Mouse (Mus musculus): ENCODE measurements around the gene Ttc7b. TPM values are rescaled to one million over a fixed set of nuclear protein-coding genes. Genes with fewer than 3 reads are reported as not detected.

Gene Ttc7b
- total and polyA plus RNA-seq, 3 experiments, result 71.6 to 84.4 (median 82.0) TPM

DNA sequence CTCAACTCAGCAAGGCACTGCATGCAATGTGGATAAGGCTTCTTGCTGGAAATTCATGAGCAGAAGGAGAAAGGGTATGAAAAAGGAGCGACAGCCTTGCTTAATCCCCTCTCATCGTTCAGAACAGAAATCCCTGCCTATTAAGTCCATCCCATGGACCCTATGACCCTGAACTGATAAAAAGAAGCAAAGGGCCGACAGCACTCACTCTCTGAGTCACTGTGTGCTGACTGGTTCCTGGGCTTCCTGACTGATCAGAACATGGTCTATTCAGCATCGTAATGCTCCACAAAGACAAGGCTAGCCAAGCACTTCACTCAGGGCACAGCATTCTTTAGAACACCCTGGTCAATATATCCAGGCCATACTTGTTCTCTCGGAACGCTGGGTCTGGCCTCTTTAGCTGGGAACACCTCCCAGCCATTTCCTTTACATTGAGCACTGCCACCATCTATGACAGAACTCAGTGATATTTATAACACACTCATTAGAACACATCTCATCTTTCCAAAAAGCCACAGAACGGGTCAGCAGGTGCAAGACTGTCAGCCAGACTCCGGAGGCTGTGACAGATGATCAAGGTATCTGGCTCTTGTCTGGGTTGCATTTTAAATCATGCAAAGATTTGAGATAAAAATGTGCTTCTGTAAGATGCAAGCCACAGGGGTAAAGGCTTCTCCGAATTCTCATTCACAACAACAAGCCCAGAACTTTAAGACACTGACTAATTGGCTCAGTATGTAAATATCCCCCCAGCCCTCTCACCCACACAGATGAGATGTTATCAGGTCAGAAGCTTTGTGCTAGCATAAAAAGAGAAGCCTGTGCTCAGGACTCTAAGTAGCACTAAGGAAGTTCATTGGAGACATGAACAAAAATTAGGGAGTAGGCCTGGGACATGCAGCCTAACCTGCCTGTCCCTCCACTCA lies 100.4 kb downstream of the Ttc7b start:
- no peak for DNase-seq
- peak overlapping the region; percentile 53 for H3K27ac ChIP-seq
- no peaks in the 10 kb centered on the region for H3K79me2 ChIP-seq (replicated peaks; ENCODE audit: control insufficient read depth, insufficient read depth, low read length)
- peaks cover 10% of the 10 kb centered on the region for H3K4me1 ChIP-seq (ENCODE audit: control insufficient read depth, insufficient read depth, low read length)
- no peaks in the 10 kb centered on the region for H3K27me3 ChIP-seq (ENCODE audit: control insufficient read depth, insufficient read depth, low read length)
- H3K9ac ChIP-seq (ENCODE audit: low read depth, low read length), result no peak overlapping the region
- H3K36me3 ChIP-seq (ENCODE audit: control insufficient read depth, insufficient read depth, low read length), result peaks cover 5% of the 10 kb centered on the region; the same call in 1 of the 2 replicates
- WGBS, result 63% methylated on average over 9 of the region's 9 CpGs
- intact Hi-C loops (cut with DNase I), result no loop called here
- TF ChIP-seq EP300 (IDR thresholded peaks at IDR 0.05; ENCODE audit: insufficient read depth, low read depth, low read length), result no peak
- no peak for TF ChIP-seq CTCF (IDR thresholded peaks at IDR 0.05)
- no peak for TF ChIP-seq POLR2A (IDR thresholded peaks at IDR 0.05; ENCODE audit: insufficient read depth, low read depth, low read length)
- no peak overlapping the region for H3K4me3 ChIP-seq

DNA sequence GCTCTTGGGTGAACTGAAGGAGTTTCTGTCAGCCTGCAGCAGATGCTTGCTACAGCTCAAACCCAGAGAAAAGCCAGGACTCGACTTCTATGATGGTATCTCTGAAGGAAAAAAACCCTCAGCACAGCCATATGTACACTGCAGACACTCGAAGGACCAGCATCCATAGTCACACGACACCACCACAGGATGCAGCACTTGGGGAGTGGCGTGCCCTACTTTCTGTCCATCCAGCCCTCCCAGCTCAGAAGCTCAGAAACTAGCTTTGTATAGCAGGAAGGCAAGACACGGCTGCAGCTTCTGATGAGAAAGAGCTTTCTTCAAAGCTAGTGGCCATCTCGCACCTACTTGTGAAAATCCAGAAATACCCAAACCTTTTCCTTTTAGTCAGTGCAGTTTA lies 104.8 kb downstream of the Ttc7b start:
- H3K79me2 ChIP-seq (replicated peaks; ENCODE audit: control insufficient read depth, insufficient read depth, low read length), result no peaks in the 10 kb centered on the region
- TF ChIP-seq EP300 (IDR thresholded peaks at IDR 0.05; ENCODE audit: insufficient read depth, low read depth, low read length), result no peak
- no peak for DNase-seq
- WGBS, result 74% methylated on average over 6 of the region's 6 CpGs
- H3K36me3 ChIP-seq (ENCODE audit: control insufficient read depth, insufficient read depth, low read length), result 0 out of 2 replicates have a peak, but pooled peaks cover 2% of the 10 kb centered on the region
- no peak overlapping the region for H3K27ac ChIP-seq
- no peak overlapping the region for H3K9ac ChIP-seq (ENCODE audit: low read depth, low read length)
- intact Hi-C loops (cut with DNase I), result no loop called here
- no peak overlapping the region for H3K4me3 ChIP-seq
- H3K27me3 ChIP-seq (ENCODE audit: control insufficient read depth, insufficient read depth, low read length), result no peaks in the 10 kb centered on the region
- peaks cover 4% of the 10 kb centered on the region for H3K4me1 ChIP-seq (ENCODE audit: control insufficient read depth, insufficient read depth, low read length)

DNA sequence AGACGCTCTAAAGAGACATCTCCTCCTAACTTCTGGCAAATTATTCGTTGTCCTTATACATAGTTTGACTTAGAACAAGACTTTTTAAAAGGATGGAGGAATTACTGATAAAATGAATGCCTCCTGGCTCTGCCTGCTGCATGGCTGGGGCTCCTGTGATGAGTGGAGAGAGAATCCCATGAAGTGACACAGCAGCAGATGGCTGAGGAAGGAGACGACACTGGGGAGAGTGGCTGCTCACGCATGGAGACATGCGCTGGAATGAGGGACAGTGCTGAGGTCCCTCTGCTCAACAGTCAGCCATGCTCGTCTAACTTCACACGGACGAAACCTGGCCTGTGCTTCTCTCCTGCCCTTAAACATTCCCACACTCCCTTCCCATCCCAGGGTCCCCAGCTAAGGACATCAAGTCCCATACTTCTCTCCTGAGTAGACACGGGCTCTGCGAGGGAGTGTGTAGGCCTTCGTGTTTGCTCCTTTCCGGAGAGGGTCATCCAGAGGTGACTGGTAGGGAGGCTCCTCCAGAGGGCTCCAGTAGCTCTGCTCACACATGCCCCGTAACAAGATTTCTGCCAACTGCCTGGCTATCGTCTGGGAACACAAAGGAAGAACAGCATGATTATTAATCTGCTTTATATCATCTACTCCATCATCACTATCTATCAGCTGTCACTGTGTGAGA lies 105.8 kb downstream of the Ttc7b start:
- Histone ChIP-seq H3K36me3 (ENCODE audit: control insufficient read depth, insufficient read depth, low read length) (peaks cover 2% of the 10 kb centered on the region; the same call in 1 of the 2 replicates), H3K4me1 (ENCODE audit: control insufficient read depth, insufficient read depth, low read length) (peaks cover 2% of the 10 kb centered on the region), H3K9ac (ENCODE audit: low read depth, low read length) (no peak overlapping the region), H3K27ac (no peak overlapping the region), H3K4me3 (no peak overlapping the region), H3K79me2 (replicated peaks; ENCODE audit: control insufficient read depth, insufficient read depth, low read length) (no peaks in the 10 kb centered on the region), H3K27me3 (ENCODE audit: control insufficient read depth, insufficient read depth, low read length) (no peaks in the 10 kb centered on the region)
- WGBS, result 67% methylated on average over 14 of the region's 14 CpGs
- TF ChIP-seq CTCF (IDR thresholded peaks at IDR 0.05), result peak; percentile 20; the same call in 1 of the 2 replicates
- no peak for TF ChIP-seq POLR2A (IDR thresholded peaks at IDR 0.05; ENCODE audit: insufficient read depth, low read depth, low read length)
- no peak for TF ChIP-seq EP300 (IDR thresholded peaks at IDR 0.05; ENCODE audit: insufficient read depth, low read depth, low read length)
- intact Hi-C loops (cut with DNase I), result no loop called here
- no peak for DNase-seq

DNA sequence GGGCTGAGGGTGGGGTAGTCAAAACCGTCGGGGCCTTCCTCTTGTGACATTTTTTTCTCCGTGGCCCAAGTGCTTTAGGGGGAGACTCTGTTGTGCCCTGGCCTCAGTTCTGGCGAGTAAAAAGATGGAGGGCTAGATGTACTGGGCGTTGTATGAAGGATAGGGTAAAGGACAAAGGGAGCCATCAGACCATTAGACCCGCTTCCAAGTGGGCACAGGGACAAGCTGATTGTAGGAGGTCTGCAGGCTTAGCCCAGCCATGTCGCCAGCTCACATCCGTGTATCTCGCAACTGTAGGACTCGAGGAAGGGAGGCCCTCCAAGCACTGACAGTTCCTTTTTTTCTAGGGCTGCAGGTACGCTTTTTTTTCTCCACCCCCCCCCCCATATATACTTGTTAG lies 111.9 kb downstream of the Ttc7b start:
- no peak for DNase-seq
- H3K4me3 ChIP-seq, result no peak overlapping the region
- no peaks in the 10 kb centered on the region for H3K79me2 ChIP-seq (replicated peaks; ENCODE audit: control insufficient read depth, insufficient read depth, low read length)
- 86% methylated on average over 11 of the region's 11 CpGs for WGBS
- no peaks in the 10 kb centered on the region; the same call in 1 of the 2 replicates for H3K4me1 ChIP-seq (ENCODE audit: control insufficient read depth, insufficient read depth, low read length)
- H3K27ac ChIP-seq, result no peak overlapping the region
- H3K36me3 ChIP-seq (ENCODE audit: control insufficient read depth, insufficient read depth, low read length), result peaks cover 2% of the 10 kb centered on the region
- intact Hi-C loops (cut with DNase I), result no loop called here
- H3K27me3 ChIP-seq (ENCODE audit: control insufficient read depth, insufficient read depth, low read length), result no peaks in the 10 kb centered on the region
- H3K9ac ChIP-seq (ENCODE audit: low read depth, low read length), result no peak overlapping the region
- no peak for TF ChIP-seq CTCF (IDR thresholded peaks at IDR 0.05)
- no peak for TF ChIP-seq EP300 (IDR thresholded peaks at IDR 0.05; ENCODE audit: insufficient read depth, low read depth, low read length)
- TF ChIP-seq POLR2A (IDR thresholded peaks at IDR 0.05; ENCODE audit: insufficient read depth, low read depth, low read length), result no peak

DNA sequence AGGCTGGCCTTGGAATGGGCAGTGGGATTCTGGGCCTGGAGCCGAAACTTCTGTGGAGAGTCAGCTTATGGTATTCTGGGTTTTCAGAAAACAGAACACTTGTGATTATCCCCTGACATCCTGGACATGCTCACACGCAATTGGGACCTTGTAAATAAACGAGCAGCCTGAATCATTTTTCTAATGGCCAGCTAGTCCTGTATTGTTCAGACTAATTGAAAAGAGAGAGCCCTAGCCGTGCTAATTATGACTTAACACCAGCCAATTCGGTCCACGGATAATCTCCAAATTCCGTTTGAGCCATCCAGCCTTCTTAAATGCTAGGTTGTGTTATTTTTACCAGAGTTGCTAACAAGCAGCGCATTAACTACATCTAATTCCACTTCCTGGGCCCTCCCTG lies 112.5 kb downstream of the Ttc7b start:
- DNase-seq, result no peak
- Histone ChIP-seq H3K4me1 (ENCODE audit: control insufficient read depth, insufficient read depth, low read length) (no peaks in the 10 kb centered on the region; the same call in 1 of the 2 replicates), H3K36me3 (ENCODE audit: control insufficient read depth, insufficient read depth, low read length) (no peaks in the 10 kb centered on the region; the same call in none of the 2 replicates), H3K4me3 (no peak overlapping the region), H3K27me3 (ENCODE audit: control insufficient read depth, insufficient read depth, low read length) (no peaks in the 10 kb centered on the region), H3K27ac (no peak overlapping the region), H3K79me2 (replicated peaks; ENCODE audit: control insufficient read depth, insufficient read depth, low read length) (no peaks in the 10 kb centered on the region), H3K9ac (ENCODE audit: low read depth, low read length) (no peak overlapping the region)
- WGBS, result 90% methylated on average over 8 of the region's 8 CpGs
- intact Hi-C loops (cut with DNase I), result no loop called here
- TF ChIP-seq POLR2A (IDR thresholded peaks at IDR 0.05; ENCODE audit: insufficient read depth, low read depth, low read length) (no peak), EP300 (IDR thresholded peaks at IDR 0.05; ENCODE audit: insufficient read depth, low read depth, low read length) (no peak), CTCF (IDR thresholded peaks at IDR 0.05) (no peak)

Data from heart, adult 2 months (tissue).